Mouse (Mus musculus) heart, embryonic 13.5 days (tissue): ENCODE results near the gene Rho. TPM values are rescaled to one million over a fixed set of nuclear protein-coding genes. Genes with fewer than 3 reads are reported as not detected.
A peak's percentile ranks its signal among the peaks of the same experiment; 100 is the strongest.

Experiments
- ATAC-seq: fragments of 200-750 bp; cut with Nextera tagmentation; 2 replicates; pipeline ENCODE4 v1.8.0; 2017; ENCODE audit warnings: moderate TSS enrichment; ENCODE audit not compliant: insufficient number of reproducible peaks, low FRiP score, low TSS enrichment; ENCODE audit errors: extremely low read depth
- H3K27ac ChIP-seq: fragments of 300-500 bp; sonication (generic); replicated peaks from 2 replicates; pipeline ENCODE4 v1.5.1; 2015; ENCODE audit warnings: moderate library complexity, mild to moderate bottlenecking, inconsistent platforms
- H3K27me3 ChIP-seq: fragments of 300-500 bp; sonication (generic); replicated peaks from 2 replicates; pipeline ENCODE4 v1.6.1; 2015; ENCODE audit warnings: mild to moderate bottlenecking, inconsistent platforms
- H3K36me3 ChIP-seq: fragments of 300-500 bp; sonication (generic); 2 replicates; pipeline ENCODE4 v1.6.1; 2015; ENCODE audit warnings: mild to moderate bottlenecking, inconsistent platforms
- H3K4me1 ChIP-seq: fragments of 300-500 bp; sonication (generic); 2 replicates; pipeline ENCODE4 v1.6.1; 2015; ENCODE audit warnings: inconsistent platforms
- H3K4me2 ChIP-seq: fragments of 300-500 bp; sonication (generic); 2 replicates; pipeline ENCODE4 v1.6.1; 2015; ENCODE audit warnings: inconsistent platforms, mild to moderate bottlenecking, moderate library complexity
- H3K4me3 ChIP-seq: fragments of 300-500 bp; sonication (generic); 2 replicates; pipeline ENCODE4 v1.5.1; 2015; ENCODE audit warnings: moderate library complexity, mild to moderate bottlenecking, inconsistent platforms
- H3K9ac ChIP-seq: fragments of 300-500 bp; sonication (generic); 2 replicates; pipeline ENCODE4 v1.6.1; 2015; ENCODE audit warnings: inconsistent platforms, mild to moderate bottlenecking, moderate library complexity
- H3K9me3 ChIP-seq: fragments of 300-500 bp; sonication (generic); 2 replicates; pipeline ENCODE4 v1.6.1; 2016; ENCODE audit warnings: inconsistent platforms
- WGBS: fragments of 180-500 bp; shearing (Covaris S2); methylation state at CpG from one replicate; pipeline ENCODE4 v1.1.7; 2015; ENCODE audit warnings: mixed read lengths; 5-methylcytosine and 5-hydroxymethylcytosine counted together
- polyA plus RNA-seq: library from polyadenylated mRNA; unstranded; fragments of >200 nt; fragmentation: Nextera tagmentation; extraction: Ambion mirVana; gene quantifications from 2 replicates; pipeline ENCODE4 v1.2.1, GENCODE M21; 2015

The Rho gene
- polyA plus RNA-seq, 1 experiment from 2014 or later = not detected

- no peak overlapping the region for H3K4me2 ChIP-seq
- no peaks in the 10 kb centered on the region for H3K36me3 ChIP-seq
- H3K9ac ChIP-seq = no peak overlapping the region
- H3K9me3 ChIP-seq = peaks cover 7% of the 10 kb centered on the region; the same call in 1 of the 2 replicates
- 81% methylated on average over 8 of the region's 8 CpGs for WGBS
- ATAC-seq = no peak
- H3K4me3 ChIP-seq = no peak overlapping the region
- H3K27ac ChIP-seq = no peak overlapping the region
- no peaks in the 10 kb centered on the region; the same call in 1 of the 2 replicates for H3K27me3 ChIP-seq
- peaks cover 6% of the 10 kb centered on the region for H3K4me1 ChIP-seq
Observed at GRCm38 (mm10) chr6:115935544-115935943, 4.0 kb downstream of the Rho start.

GRCm38 (mm10) chr6:115938011-115938410, 6.5 kb downstream of the Rho start:
- no peak overlapping the region for H3K27ac ChIP-seq

GRCm38 (mm10) chr6:115938798-115939197, 7.2 kb downstream of the Rho start:
- Histone ChIP-seq H3K4me2 (no peak overlapping the region), H3K36me3 (no peaks in the 10 kb centered on the region), H3K4me3 (no peak overlapping the region), H3K4me1 (peaks cover 26% of the 10 kb centered on the region), H3K27me3 (no peaks in the 10 kb centered on the region), H3K9ac (no peak overlapping the region), H3K9me3 (peaks cover 7% of the 10 kb centered on the region; the same call in 1 of the 2 replicates), H3K27ac (no peak overlapping the region)
- WGBS = 48% methylated on average over 1 of the region's 1 CpGs
- no peak for ATAC-seq

More at GRCm38 (mm10) chr6:115938011-115938410, 6.5 kb downstream of the Rho start:
- WGBS = 89% methylated on average over 2 of the region's 2 CpGs
- H3K4me2 ChIP-seq = no peak overlapping the region
- peaks cover 7% of the 10 kb centered on the region; the same call in 1 of the 2 replicates for H3K9me3 ChIP-seq
- peaks cover 19% of the 10 kb centered on the region for H3K4me1 ChIP-seq
- no peak for ATAC-seq
- no peaks in the 10 kb centered on the region for H3K36me3 ChIP-seq
- H3K27me3 ChIP-seq = no peaks in the 10 kb centered on the region
- no peak overlapping the region for H3K9ac ChIP-seq
- no peak overlapping the region for H3K4me3 ChIP-seq

GRCm38 (mm10) chr6:115940603-115941002, 9.1 kb downstream of the Rho start:
- ATAC-seq = no peak
- Histone ChIP-seq H3K27me3 (no peaks in the 10 kb centered on the region), H3K4me2 (no peak overlapping the region), H3K9ac (no peak overlapping the region), H3K9me3 (peaks cover 7% of the 10 kb centered on the region; the same call in 1 of the 2 replicates), H3K4me1 (peaks cover 45% of the 10 kb centered on the region), H3K27ac (no peak overlapping the region), H3K4me3 (no peak overlapping the region), H3K36me3 (no peaks in the 10 kb centered on the region)
- WGBS = 78% methylated on average over 1 of the region's 1 CpGs

- H3K9ac ChIP-seq = no peak overlapping the region
- 7% methylated on average over 6 of the region's 12 CpGs for WGBS
- no peak for ATAC-seq
Observed at GRCm38 (mm10) chr6:115941128-115941527, 9.6 kb downstream of the Rho start.

GRCm38 (mm10) chr6:115943498-115944427, 12.2 kb downstream of the Rho start:
- Histone ChIP-seq H3K4me1 (peaks cover 61% of the 10 kb centered on the region), H3K4me2 (no peak overlapping the region), H3K9ac (no peak overlapping the region), H3K9me3 (no peaks in the 10 kb centered on the region), H3K4me3 (no peak overlapping the region), H3K27ac (no peak overlapping the region), H3K36me3 (no peaks in the 10 kb centered on the region), H3K27me3 (no peaks in the 10 kb centered on the region)
- 34% methylated on average over 9 of the region's 9 CpGs for WGBS
- no peak; the same call in 1 of the 2 replicates for ATAC-seq

More at GRCm38 (mm10) chr6:115941128-115941527, 9.6 kb downstream of the Rho start:
- peaks cover 7% of the 10 kb centered on the region; the same call in 1 of the 2 replicates for H3K9me3 ChIP-seq
- H3K36me3 ChIP-seq = no peaks in the 10 kb centered on the region
- peaks cover 50% of the 10 kb centered on the region for H3K4me1 ChIP-seq
- H3K27ac ChIP-seq = no peak overlapping the region
- H3K4me2 ChIP-seq = peak overlapping the region; percentile 31
- H3K27me3 ChIP-seq = no peaks in the 10 kb centered on the region
- no peak overlapping the region for H3K4me3 ChIP-seq

- Histone ChIP-seq H3K4me3 (no peak within 1 kb of the TSS), H3K27me3 (no peaks in the 10 kb centered on the region), H3K9ac (no peak within 1 kb of the TSS), H3K4me1 (peaks cover 61% of the 10 kb centered on the region), H3K27ac (no peak within 1 kb of the TSS), H3K4me2 (no peak within 1 kb of the TSS), H3K36me3 (no peaks in the 10 kb centered on the region), H3K9me3 (no peaks in the 10 kb centered on the region)
- no peak for ATAC-seq
- WGBS = 79% methylated on average over 5 of the region's 5 CpGs
Observed at GRCm38 (mm10) chr6:115944638-115945037, 13.1 kb downstream of the Rho start, which contains the start of gene H1foo. Gene H1foo (plus strand): TSS chr6:115944938.

- no peak overlapping the region for H3K9ac ChIP-seq
- H3K27me3 ChIP-seq = no peaks in the 10 kb centered on the region
- no peaks in the 10 kb centered on the region for H3K9me3 ChIP-seq
- H3K4me1 ChIP-seq = peaks cover 60% of the 10 kb centered on the region
- H3K4me2 ChIP-seq = no peak overlapping the region
- H3K4me3 ChIP-seq = no peak overlapping the region
- 65% methylated on average over 8 of the region's 8 CpGs for WGBS
- H3K27ac ChIP-seq = no peak overlapping the region
- no peaks in the 10 kb centered on the region for H3K36me3 ChIP-seq
- ATAC-seq = no peak
Observed at GRCm38 (mm10) chr6:115945633-115946032, 14.1 kb downstream of the Rho start.

- no peak for ATAC-seq
- no peaks in the 10 kb centered on the region for H3K9me3 ChIP-seq
- peak overlapping the region; percentile 2; the same call in 1 of the 2 replicates for H3K9ac ChIP-seq
- peaks cover 52% of the 10 kb centered on the region for H3K4me1 ChIP-seq
- no peaks in the 10 kb centered on the region for H3K36me3 ChIP-seq
- H3K4me2 ChIP-seq = 0 out of 2 replicates have a peak overlapping the region, but pooled peaks have one; percentile 3
- H3K27ac ChIP-seq = peak overlapping the region; percentile 63
- no peaks in the 10 kb centered on the region for H3K27me3 ChIP-seq
- WGBS = 11% methylated on average over 6 of the region's 6 CpGs
- no peak overlapping the region for H3K4me3 ChIP-seq
Observed at GRCm38 (mm10) chr6:115946389-115946788, 14.8 kb downstream of the Rho start.

GRCm38 (mm10) chr6:115954506-115955074, 23.0 kb downstream of the Rho start:
- no peak overlapping the region for H3K27ac ChIP-seq
- peaks cover 60% of the 10 kb centered on the region for H3K4me1 ChIP-seq
- H3K4me3 ChIP-seq = no peak overlapping the region
- H3K27me3 ChIP-seq = no peaks in the 10 kb centered on the region
- no peak for ATAC-seq
- H3K9me3 ChIP-seq = no peaks in the 10 kb centered on the region
- WGBS = 81% methylated on average over 9 of the region's 9 CpGs
- no peak overlapping the region for H3K4me2 ChIP-seq
- peaks cover 51% of the 10 kb centered on the region for H3K36me3 ChIP-seq
- peak overlapping the region; percentile 34; the same call in 1 of the 2 replicates for H3K9ac ChIP-seq

- Histone ChIP-seq H3K4me3 (no peak overlapping the region), H3K4me1 (peaks cover 63% of the 10 kb centered on the region), H3K9ac (no peak overlapping the region), H3K9me3 (no peaks in the 10 kb centered on the region), H3K27ac (no peak overlapping the region), H3K27me3 (no peaks in the 10 kb centered on the region), H3K36me3 (peaks cover 56% of the 10 kb centered on the region), H3K4me2 (no peak overlapping the region)
- no peak for ATAC-seq
- WGBS = 81% methylated on average over 4 of the region's 4 CpGs
Observed at GRCm38 (mm10) chr6:115955169-115955568, 23.6 kb downstream of the Rho start.
